In the genomic region with DNA sequence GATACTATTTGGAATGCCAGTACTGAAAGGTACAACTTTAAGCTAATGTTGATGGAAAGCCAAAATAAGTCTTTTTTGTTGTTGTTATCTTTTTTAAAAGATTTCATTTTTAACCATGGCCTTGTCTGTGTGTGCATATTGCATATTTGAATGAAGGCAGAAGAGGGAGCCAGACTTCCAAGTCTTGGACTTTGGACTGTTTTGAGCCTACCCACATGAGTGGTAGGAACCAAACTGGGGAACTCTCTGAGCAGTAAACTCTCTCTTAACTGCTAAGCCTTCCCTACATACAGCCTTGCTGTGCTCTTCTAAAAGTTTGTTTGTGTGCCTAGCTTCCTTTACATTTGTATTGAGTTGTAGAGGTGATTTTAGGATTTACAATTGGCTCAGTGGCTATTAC, we compare ENCODE assay signal across 10 mouse cellular contexts. TPM values are rescaled to one million over a fixed set of nuclear protein-coding genes. Genes with fewer than 3 reads are reported as not detected.
DNase-seq lines count a peak whose midpoint lies in the region; ATAC-seq and TF ChIP-seq lines count a peak whose summit lies in the region.
"Had no signal": no experiment of that assay in that cellular context is flagged by ENCODE, and none has a peak within 500 bp of the region (broad histone marks: within the 10 kb centered on the region; RNA-seq: fewer than 3 reads in every experiment).

No protein-coding gene starts in this region.

- no peak overlapping the region for H3K27ac ChIP-seq in kidney, adult 2 months (ENCODE audit: insufficient read depth, low read depth, low read length)
- no peak overlapping the region for H3K27ac ChIP-seq in hindbrain, embryonic 13.5 days
- H3K27ac ChIP-seq in midbrain, postnatal 0 days (ENCODE audit: low read depth, low read length), result no peak overlapping the region

- no peak for ATAC-seq in hindbrain, embryonic 13.5 days (ENCODE audit: low FRiP score)
- no peak for ATAC-seq in midbrain, postnatal 0 days (ENCODE audit: low FRiP score)

- TF ChIP-seq POLR2A in kidney, adult 2 months (IDR thresholded peaks at IDR 0.05; ENCODE audit: low read depth, low read length), result no peak

- TF ChIP-seq CTCF in kidney, adult 2 months (conservative IDR thresholded peaks at IDR 0.05; ENCODE audit: insufficient read depth, insufficient read length, low read depth, low read length), result no peak
- TF ChIP-seq CTCF in midbrain, postnatal 0 days (IDR thresholded peaks at IDR 0.05), result peak; percentile 23; the same call in 1 of the 2 replicates

- H3K9me3 ChIP-seq in hindbrain, embryonic 13.5 days, result 0 out of 2 replicates have a peak, but pooled peaks cover 3% of the 10 kb centered on the region
- H3K9me3 ChIP-seq in midbrain, postnatal 0 days (ENCODE audit: low read length), result no peaks in the 10 kb centered on the region

- H3K4me2 ChIP-seq in hindbrain, embryonic 13.5 days, result peak overlapping the region; percentile 76
- H3K4me2 ChIP-seq in midbrain, postnatal 0 days (ENCODE audit: low read depth, low read length, poor library complexity, severe bottlenecking), result peak overlapping the region; percentile 62

- H3K9ac ChIP-seq in hindbrain, embryonic 13.5 days, result no peak overlapping the region
- H3K9ac ChIP-seq in midbrain, postnatal 0 days (replicated peaks; ENCODE audit: low read length, poor library complexity, severe bottlenecking), result no peak overlapping the region

- H3K4me3 ChIP-seq in kidney, adult 2 months (ENCODE audit: insufficient read depth, low read depth, low read length), result no peak overlapping the region
- H3K4me3 ChIP-seq in hindbrain, embryonic 13.5 days, result peak overlapping the region; percentile 80
- H3K4me3 ChIP-seq in midbrain, postnatal 0 days (ENCODE audit: low read depth, low read length), result peak overlapping the region; percentile 90; the same call in 1 of the 2 replicates

- H3K27me3 ChIP-seq in kidney, adult 2 months (replicated peaks; ENCODE audit: control insufficient read depth, insufficient read depth, low read length), result no peaks in the 10 kb centered on the region
- H3K27me3 ChIP-seq in hindbrain, embryonic 13.5 days, result no peaks in the 10 kb centered on the region
- H3K27me3 ChIP-seq in midbrain, postnatal 0 days (ENCODE audit: insufficient read depth, low read length), result no peaks in the 10 kb centered on the region

- peaks cover 10% of the 10 kb centered on the region; the same call in 1 of the 2 replicates for H3K4me1 ChIP-seq in kidney, adult 2 months (ENCODE audit: control insufficient read depth, insufficient read depth, low read length)
- peaks cover 32% of the 10 kb centered on the region for H3K4me1 ChIP-seq in hindbrain, embryonic 13.5 days (replicated peaks)
- H3K4me1 ChIP-seq in midbrain, postnatal 0 days (ENCODE audit: insufficient read depth, low read length), result no peaks in the 10 kb centered on the region

- no peaks in the 10 kb centered on the region; the same call in 1 of the 2 replicates for H3K36me3 ChIP-seq in kidney, adult 2 months (ENCODE audit: control insufficient read depth, insufficient read depth, low read length)
- H3K36me3 ChIP-seq in hindbrain, embryonic 13.5 days, result peaks cover 17% of the 10 kb centered on the region
- no peaks in the 10 kb centered on the region for H3K36me3 ChIP-seq in midbrain, postnatal 0 days (ENCODE audit: insufficient read depth, low read length)

- peak; percentile 63 for DNase-seq in kidney, adult 2 months
- DNase-seq in kidney, adult 11 months, result no peak
- peak; percentile 42 for DNase-seq in adipocyte (ENCODE audit: low spot score)
- no peak for DNase-seq in midbrain, postnatal 0 days (ENCODE audit: low spot score)
- no peak for DNase-seq in left cerebral cortex, adult 9 months (ENCODE audit: low spot score in 2 of 2)
- DNase-seq in retina, postnatal 1 day, result no peak
- no peak for DNase-seq in urinary bladder, postnatal 25 days (ENCODE audit: low spot score)
- DNase-seq: adrenal gland, adult 2 months; lung, adult 18-20 months had no signal

RNA-seq across cellular contexts. Expression of a gene that starts 2.4 kb away (rescaled TPM):
- 4.5 and 4.9 TPM in 2 replicates for polyA plus RNA-seq in kidney, adult 2 months (2012; rRNA removed)
- polyA plus RNA-seq in hindbrain, embryonic 13.5 days (2015; fragmentation: Nextera tagmentation; extraction: Ambion mirVana), result 68.3 and 71.5 TPM in 2 replicates
- 39.7 and 47.5 TPM in 2 replicates for total RNA-seq in midbrain, postnatal 0 days (2014; rRNA removed)
- polyA plus RNA-seq in midbrain, postnatal 0 days (2015; fragmentation: Nextera tagmentation; extraction: Ambion mirVana), result 49.3 and 57.9 TPM in 2 replicates

RNA-seq across cellular contexts. Expression of a gene that starts 43.7 kb away (rescaled TPM):
- 61.0 and 76.6 TPM in 2 replicates for polyA plus RNA-seq in kidney, adult 2 months (2012; rRNA removed)
- 384 and 389 TPM in 2 replicates for polyA plus RNA-seq in hindbrain, embryonic 13.5 days (2015; fragmentation: Nextera tagmentation; extraction: Ambion mirVana)
- total RNA-seq in midbrain, postnatal 0 days (2014; rRNA removed), result 381 and 445 TPM in 2 replicates
- 478 and 481 TPM in 2 replicates for polyA plus RNA-seq in midbrain, postnatal 0 days (2015; fragmentation: Nextera tagmentation; extraction: Ambion mirVana)

Comparison
In these comparisons a context has a peak if more than half of its experiments do, and no peak if none do; other contexts are left out.
1. DNase-seq: peak in kidney, adult 2 months (single experiment) and adipocyte (single experiment); none in kidney, adult 11 months (single experiment), midbrain, postnatal 0 days (single experiment), left cerebral cortex, adult 9 months (0 of 2), retina, postnatal 1 day (single experiment) and urinary bladder, postnatal 25 days (single experiment).